Mouse (Mus musculus) gastrocnemius, postnatal 36 days (tissue): Measurements from ENCODE around the gene Lamb3. TPM values are rescaled to one million over a fixed set of nuclear protein-coding genes. Genes with fewer than 3 reads are reported as not detected.

Source experiments
- DNase-seq, 2 experiments: peaks; one replicate each; pipeline ENCODE4 v3.0.0; 2022
- intact Hi-C: fragments of 180-260 bp; cut with DNase I; formaldehyde crosslinking; loops from one replicate; pipeline ENCODE4 v1.15.1; 2025
- total RNA-seq, 2 experiments: library from RNA; stranded (reverse); gene quantifications; 2 replicates each; pipeline ENCODE4 v1.2.3; 2021

Lamb3 gene
- total RNA-seq, 2 experiments from 2014 or later = 1.9 to 2.6 TPM

DNA sequence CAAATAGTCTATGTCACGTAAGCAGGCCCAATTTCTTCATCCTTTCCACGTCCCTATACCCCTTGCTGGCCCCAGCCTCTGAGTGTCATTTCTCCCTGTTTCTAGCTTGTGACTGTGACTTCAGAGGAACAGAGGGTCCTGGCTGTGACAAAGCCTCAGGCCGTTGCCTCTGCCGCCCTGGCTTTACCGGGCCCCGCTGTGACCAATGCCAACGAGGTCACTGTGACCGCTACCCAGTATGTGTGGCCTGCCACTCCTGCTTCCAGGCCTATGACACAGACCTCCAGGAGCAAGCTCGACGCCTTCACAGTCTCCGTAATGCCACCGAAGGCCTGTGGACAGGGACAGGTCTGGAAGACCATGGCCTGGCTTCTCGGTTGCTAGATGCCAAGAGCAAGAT, 124.5 kb downstream of the Lamb3 start:
- no peak for DNase-seq
- intact Hi-C loops = no loop called here

GRCm38 (mm10) chr1:193332671-193333070, 125.2 kb downstream of the Lamb3 start:
- intact Hi-C loops = no loop called here
- no peak for DNase-seq

- intact Hi-C loops = no loop called here
Measured at GRCm38 (mm10) chr1:193333776-193334175, 126.3 kb downstream of the Lamb3 start.

GRCm38 (mm10) chr1:193334546-193334945, 127.0 kb downstream of the Lamb3 start:
- intact Hi-C loops = no loop called here

More at GRCm38 (mm10) chr1:193333776-193334175, 126.3 kb downstream of the Lamb3 start:
- DNase-seq = no peak

DNA sequence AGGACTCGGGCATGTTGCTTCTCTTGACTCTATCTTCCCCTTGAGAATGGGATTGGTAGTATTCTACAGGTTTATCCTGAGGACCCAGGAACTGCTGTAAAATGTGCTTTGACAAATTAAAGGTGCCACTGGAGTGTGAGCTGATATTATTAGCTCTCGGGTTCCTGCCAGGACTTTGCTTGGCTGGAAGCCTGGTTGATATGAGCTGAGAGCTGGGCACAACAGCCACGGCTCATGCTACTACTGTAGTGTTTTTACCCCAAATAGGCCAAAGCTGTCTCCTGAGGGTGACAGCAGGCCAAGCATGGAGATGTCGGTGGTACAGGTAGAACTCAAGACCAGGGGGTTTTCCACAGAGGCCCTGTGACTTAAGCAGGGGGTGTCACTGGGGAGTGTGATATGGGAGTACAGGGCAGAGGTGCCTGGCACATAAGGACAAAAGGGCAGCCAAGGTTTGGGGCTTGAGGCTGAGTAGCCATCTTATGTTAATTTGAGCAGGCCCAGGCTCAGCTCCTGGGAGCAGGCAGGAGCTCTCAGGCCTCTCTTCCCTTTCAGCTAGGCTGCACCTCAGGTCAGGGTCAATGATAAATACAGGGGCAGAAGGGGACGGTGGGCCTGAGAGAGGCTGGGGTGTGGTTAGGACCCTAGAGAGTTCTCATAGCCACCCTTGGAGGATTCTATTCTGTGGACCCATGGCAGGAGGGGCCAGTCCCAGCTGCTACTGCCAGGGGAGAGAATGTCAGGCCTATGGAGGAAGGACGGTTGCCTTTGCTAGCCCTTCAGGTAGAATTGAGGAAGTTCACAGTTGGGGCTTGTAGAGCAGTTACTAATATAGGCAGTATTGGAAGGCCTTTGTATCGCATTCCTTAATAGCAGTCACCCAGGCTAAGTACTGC, 128.9 kb downstream of the Lamb3 start:
- intact Hi-C loops = no loop called here
- no peak for DNase-seq

More at GRCm38 (mm10) chr1:193334546-193334945, 127.0 kb downstream of the Lamb3 start:
- DNase-seq = no peak

DNA sequence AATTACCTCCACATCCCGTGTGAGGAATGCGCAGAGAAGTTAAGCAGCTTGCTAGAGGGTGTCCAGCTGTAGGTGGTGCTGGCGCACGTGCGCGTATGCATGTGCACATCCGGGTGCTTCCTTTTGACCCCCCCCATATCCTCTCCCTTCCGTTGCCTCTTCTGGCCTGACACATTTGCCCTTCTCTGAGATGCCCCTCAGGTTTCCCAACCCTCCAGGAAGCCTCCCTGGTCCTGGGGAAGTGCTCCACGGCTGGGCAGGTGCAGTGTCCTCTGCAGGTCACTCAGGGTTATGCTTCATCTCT, 129.5 kb downstream of the Lamb3 start:
- DNase-seq = no peak
- intact Hi-C loops = no loop called here

DNA sequence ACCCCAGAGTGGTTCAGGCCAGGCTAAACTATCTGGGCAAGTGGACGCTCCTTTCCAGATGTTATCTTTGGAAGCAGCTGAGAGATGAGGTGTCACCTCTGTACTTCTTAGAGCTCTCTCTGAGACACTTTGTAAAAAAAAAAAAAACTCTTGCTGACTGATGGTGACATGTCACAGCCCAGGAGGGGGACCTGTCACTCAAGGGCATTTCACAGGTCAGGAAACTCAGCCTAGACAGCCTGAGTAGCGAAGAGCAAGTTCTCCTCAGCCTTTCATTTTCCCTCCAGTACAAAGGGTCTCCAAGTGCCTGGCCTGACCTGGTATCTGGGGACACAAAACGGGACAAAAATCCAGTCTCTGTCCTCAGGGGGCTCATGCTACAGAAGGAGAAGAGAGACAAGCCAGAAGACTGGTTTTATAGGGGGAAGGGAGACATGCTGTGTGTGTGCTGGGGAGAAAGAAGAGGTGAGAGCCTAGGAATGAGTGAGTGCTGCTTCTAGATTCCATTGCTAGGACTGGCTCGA, 130.3 kb downstream of the Lamb3 start:
- intact Hi-C loops = no loop called here
- DNase-seq = no peak

DNA sequence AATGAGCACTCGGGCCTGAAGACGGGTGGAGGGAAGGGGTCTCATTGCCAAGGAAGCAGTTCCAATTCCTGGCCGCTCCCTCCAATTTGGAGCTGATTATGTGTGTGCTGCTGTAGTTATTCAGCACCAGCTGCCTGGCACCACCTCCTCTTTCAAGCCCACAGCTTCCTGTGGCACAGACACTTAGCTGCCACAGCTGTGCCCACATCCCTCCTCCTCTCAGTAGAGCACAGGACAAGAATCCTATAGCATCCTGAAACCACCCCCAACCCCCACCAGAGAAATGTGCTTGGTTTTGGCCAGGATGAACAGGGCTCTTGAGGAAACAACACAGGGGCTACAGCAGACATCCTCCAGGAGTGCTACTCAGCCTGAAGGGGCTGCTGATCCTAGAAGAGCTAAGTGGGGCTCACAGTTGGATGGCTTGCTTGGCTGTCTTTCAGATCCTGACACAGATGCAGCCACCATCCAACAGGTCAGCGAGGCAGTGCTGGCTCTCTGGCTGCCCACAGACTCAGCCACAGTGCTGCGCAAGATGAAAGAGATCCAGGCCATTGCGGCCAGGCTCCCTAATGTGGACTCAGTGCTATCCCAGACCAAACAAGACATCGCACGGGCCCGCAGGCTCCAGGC, 131.0 kb downstream of the Lamb3 start:
- intact Hi-C loops = no loop called here
- DNase-seq = no peak

GRCm38 (mm10) chr1:193342198-193342946, 134.9 kb downstream of the Lamb3 start:
- intact Hi-C loops = no loop called here
- DNase-seq = no peak

DNA sequence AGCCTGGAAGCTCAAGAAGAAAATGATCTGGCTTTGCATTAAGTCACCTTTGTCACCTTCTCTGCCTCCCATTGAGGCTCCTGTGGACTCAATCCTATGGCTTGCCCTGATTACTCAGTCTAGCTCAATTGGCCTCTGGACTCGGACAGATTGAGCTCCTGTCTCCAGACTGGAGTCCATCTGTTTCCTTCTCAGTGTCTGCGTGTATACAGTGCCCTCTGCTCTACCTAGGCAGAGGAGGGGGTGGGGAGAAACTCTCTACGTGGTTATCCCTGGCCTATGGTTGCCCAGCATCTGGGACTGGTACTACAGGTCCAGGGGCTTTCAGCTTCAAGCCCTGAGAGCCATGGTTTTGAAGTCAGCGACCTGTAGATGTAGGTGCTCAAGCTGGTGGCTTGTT, 136.4 kb downstream of the Lamb3 start:
- intact Hi-C loops = no loop called here
- DNase-seq = no peak

GRCm38 (mm10) chr1:193344976-193345375, 137.5 kb downstream of the Lamb3 start:
- intact Hi-C loops = no loop called here
- no peak for DNase-seq

DNA sequence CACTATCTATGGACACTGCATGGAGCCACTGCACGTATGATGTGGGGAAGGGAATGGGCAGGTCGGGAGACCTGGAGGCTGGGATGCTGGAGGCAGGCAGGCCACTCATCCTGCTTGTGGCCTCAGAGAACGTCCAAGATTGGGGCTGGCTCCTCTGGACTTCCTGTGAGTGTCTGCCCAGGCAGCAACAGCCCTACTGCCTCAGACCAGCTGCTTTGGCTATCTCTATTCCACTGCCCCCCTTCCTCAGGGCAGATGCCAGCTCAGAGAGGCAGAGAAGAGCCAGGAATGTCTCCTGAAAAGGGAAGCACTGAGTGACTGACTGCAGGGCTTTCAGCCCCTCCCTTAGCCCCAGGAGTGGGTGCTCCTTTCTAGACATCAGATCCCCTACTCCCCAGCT, 139.4 kb downstream of the Lamb3 start:
- no peak for DNase-seq
- intact Hi-C loops = no loop called here

DNA sequence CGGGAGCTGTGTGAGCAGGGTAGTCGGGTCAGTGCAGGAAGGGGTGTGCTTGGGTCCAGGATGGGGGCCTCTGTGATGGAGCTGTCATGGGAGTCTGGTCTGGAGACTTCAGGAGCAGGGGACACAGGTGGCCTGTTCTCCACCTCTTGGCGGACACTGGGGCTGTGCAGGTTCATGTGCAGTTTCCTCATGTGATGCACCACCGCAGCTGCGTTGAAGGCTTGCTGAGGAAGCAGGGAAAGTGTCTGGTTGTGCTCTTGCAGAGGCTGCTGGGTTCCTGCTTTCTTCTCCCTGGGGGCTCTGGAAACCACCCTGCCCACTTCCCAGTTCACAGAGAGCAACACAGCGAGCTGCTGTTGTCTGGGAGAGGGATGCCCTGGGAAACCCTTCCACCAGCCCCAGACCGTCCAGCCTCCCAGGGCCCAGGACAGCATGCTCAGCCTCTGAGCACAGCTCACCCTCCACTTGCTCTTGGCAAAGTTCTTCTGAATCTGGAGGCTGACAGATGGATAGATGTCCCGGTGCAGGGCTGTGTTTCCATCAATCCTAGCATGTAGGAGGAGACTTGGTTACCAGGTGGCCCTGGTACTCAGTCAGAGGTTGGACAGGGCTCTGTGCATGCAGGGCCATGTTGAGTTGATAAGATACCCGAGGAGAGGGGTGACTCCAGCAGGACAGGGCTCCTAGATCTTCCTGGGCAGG, 140.9 kb downstream of the Lamb3 start:
- intact Hi-C loops = no loop called here
- DNase-seq = no peak

GRCm38 (mm10) chr1:193349702-193350545, 142.4 kb downstream of the Lamb3 start:
- DNase-seq = no peak
- intact Hi-C loops = no loop called here

DNA sequence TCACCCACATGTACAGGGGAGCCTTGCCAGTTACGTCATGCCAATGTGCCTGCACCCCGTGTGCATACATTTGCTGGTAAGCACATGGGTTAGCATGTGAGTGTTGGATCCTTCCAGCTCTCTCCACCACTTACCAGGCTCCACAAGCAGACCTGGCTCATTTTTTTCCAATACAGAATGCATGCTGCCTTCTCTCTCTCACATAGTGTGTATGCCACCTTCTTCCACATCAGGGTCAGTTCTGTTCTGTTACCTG, 143.0 kb downstream of the Lamb3 start:
- DNase-seq = no peak
- intact Hi-C loops = no loop called here

DNA sequence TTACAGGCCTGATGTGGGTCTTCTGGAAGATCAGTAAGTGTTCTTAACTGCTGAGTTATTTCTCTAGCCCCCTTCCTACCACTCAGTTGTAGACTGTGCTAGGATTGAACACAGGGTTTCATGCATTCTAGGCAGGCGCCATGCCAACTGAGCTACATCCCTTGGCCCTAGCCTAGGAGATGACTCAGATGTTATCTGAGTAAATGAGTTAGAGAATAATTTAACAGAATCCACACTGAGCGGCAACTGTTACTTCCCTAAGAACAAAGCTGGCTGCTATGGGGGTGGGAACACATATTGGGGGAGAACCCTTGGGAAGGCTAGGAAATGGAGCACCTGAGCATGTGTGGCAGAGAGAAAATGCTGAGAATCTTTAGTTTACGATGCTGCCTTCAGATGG, 144.1 kb downstream of the Lamb3 start:
- no peak for DNase-seq
- intact Hi-C loops = no loop called here

DNA sequence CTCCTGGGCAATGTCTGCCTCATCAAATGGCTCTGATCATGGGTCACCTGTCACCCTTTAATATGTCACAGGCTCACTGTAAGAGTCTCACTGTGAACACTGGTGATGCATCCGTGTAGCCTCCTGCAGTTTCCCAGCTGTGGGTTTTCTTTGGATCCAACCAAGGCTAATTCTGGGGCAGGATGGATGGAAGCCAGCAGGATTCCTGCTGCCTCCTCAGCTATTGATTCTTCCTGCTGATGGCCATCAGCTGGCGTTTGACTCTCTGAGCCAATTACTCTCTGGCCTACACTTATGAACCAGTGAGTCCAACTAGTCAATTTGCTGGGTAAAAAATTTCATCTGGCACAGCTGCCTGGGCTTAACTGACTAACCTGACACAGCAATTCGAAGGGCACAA, 151.7 kb downstream of the Lamb3 start:
- intact Hi-C loops = no loop called here
- DNase-seq = no peak

DNA sequence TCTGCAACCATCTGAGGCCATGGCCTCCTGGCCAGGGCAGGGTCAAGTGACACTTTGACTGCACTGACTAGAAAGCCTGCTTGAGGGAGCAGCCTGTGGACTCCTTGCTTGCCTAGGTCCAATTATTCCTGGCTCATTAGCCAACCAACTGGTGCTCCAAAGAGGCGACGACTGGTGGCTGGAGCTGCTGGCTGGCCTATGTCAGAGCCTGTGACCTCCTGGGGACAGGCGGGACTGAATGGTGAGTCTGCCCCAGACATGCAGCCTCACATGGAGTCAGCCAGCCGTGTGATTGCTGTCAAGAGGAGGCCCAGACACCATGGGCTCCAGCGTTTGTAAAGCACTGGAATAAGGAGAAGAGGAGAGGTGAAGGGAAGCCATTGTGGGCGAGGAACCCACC, 153.7 kb downstream of the Lamb3 start:
- no peak for DNase-seq
- intact Hi-C loops = loop anchor here (5.0 kb wide), 1 partner anchor 104 kb away; no protein-coding TSS in a partner anchor

DNA sequence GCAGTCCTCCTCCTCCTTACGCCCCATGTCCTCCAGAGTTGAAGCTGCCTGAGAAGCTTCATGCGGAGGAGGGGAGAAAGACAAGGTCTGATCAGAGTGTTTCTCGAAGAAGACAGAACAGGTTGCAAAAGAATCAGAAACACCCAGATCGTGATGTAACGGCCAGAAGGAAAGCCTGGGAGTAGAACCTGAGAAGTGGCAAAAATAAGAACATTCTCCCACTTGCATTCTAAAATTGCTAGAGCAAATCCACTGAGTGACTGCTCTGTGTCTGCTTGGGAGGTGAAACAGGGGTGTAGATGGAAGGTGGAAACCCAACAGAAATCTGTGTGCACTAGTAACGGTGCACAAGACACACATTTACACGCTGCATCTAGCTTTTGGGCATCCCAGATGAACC, 154.6 kb downstream of the Lamb3 start:
- no peak for DNase-seq
- intact Hi-C loops = loop anchor here (2.0 to 5.0 kb wide), 2 partner anchors 31 to 105 kb away; no protein-coding TSS in a partner anchor

DNA sequence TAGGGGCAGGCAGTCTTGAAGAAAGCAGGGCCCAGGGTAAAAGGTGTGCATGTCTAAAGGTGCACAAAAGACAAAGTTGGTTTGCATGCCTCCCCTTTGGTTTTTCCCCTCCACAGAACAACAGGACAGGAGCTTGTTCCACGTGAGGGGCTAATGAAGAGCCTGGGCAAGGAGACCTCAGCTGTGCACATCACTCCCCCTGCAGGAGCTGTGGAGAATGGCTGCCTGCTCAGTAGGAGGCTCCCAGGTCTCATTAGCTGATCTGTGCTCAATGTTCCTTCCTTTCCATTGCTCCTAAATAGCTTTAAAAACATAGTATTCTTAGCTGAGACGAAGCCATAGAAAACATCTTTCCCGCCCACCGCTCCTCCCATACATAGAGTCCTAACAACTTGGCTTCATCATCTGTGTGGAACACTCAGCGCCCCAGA, 156.3 kb downstream of the Lamb3 start:
- peak; percentile 25 to 33 for DNase-seq
- intact Hi-C loops = loop anchor here (2.0 to 5.0 kb wide), 2 partner anchors 33 to 107 kb away; no protein-coding TSS in a partner anchor
